Mouse (Mus musculus): ENCODE data around the gene Kcne2.

DNA sequence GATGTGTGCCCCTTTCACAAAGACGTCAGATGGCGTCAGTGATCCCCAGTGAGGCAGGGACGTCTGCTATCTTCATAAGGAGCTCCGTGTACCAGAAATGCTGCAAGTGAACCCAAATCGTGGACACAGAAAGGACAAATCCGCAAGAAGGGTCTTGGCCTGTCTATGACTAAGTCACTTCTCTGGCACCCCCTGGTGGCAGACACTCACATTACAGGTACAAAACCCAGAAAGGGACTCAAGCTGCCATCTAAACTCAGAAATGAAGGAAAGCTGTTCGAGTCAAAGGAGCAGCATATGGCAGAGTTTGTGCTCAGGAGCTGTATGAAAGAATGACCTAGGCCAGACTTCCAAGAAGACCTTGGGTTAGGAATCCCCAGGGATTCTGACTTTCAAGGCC, 5.6 kb upstream of the Kcne2 start:
- no peak for TF ChIP-seq POLR2A (IDR thresholded peaks at IDR 0.05; ENCODE audit: borderline replicate concordance, control insufficient read depth, low read depth, low read length)
- TF ChIP-seq CTCF (IDR thresholded peaks at IDR 0.05; ENCODE audit: control insufficient read depth, insufficient read depth, low read length), result peak; percentile 74
